Mouse (Mus musculus) neural tube, embryonic 14.5 days (tissue): Measurements from ENCODE around the gene Slmap. TPM values are rescaled to one million over a fixed set of nuclear protein-coding genes. Genes with fewer than 3 reads are reported as not detected.
"Not testable (repeated sequence)": the region's sequence is repeated elsewhere in the genome, so short reads cannot be mapped to it uniquely, and the experiment has no call there.

ENCODE experiments used
- ATAC-seq: fragments of 200-750 bp; cut with Nextera tagmentation; 2 replicates; pipeline ENCODE4 v1.8.0; 2017; ENCODE audit warnings: low read depth, mild to moderate bottlenecking, moderate TSS enrichment, moderate library complexity
- H3K27ac ChIP-seq: fragments of 300-500 bp; sonication (generic); 2 replicates; pipeline ENCODE4 v1.5.1; 2014; ENCODE audit warnings: low read depth, mild to moderate bottlenecking, control low read depth, low read length, moderate library complexity, mixed read lengths
- H3K27me3 ChIP-seq: fragments of 300-500 bp; sonication (generic); 2 replicates; pipeline ENCODE4 v1.6.1; 2014; ENCODE audit warnings: low read length; ENCODE audit not compliant: control insufficient read depth, insufficient read depth
- H3K36me3 ChIP-seq: fragments of 300-500 bp; sonication (generic); 2 replicates; pipeline ENCODE4 v1.6.1; 2014; ENCODE audit warnings: low read length, mixed read lengths; ENCODE audit not compliant: control insufficient read depth, insufficient read depth
- H3K4me1 ChIP-seq: fragments of 300-500 bp; sonication (generic); 2 replicates; pipeline ENCODE4 v1.6.1; 2014; ENCODE audit warnings: low read length; ENCODE audit not compliant: control insufficient read depth, insufficient read depth
- H3K4me2 ChIP-seq: fragments of 300-500 bp; sonication (generic); 2 replicates; pipeline ENCODE4 v1.6.1; 2014; ENCODE audit warnings: mild to moderate bottlenecking, low read depth, low read length, control low read depth
- H3K4me3 ChIP-seq: fragments of 300-500 bp; sonication (generic); 2 replicates; pipeline ENCODE4 v1.5.1; 2014; ENCODE audit warnings: low read depth, low read length, control low read depth, mixed read lengths
- H3K9ac ChIP-seq: fragments of 300-500 bp; sonication (generic); replicated peaks from 2 replicates; pipeline ENCODE4 v1.6.1; 2014; ENCODE audit warnings: low read depth, mild to moderate bottlenecking, control low read depth, low read length, mixed read lengths
- H3K9me3 ChIP-seq: fragments of 300-500 bp; sonication (generic); 2 replicates; pipeline ENCODE4 v1.6.1; 2016; ENCODE audit warnings: low read length; ENCODE audit not compliant: control insufficient read depth
- WGBS: fragments of 180-500 bp; shearing (Covaris S2); extraction: QIAGEN DNeasy Blood & Tissue Kit; methylation state at CpG from one replicate; pipeline ENCODE4 v1.1.7; 2014; 5-methylcytosine and 5-hydroxymethylcytosine counted together
- polyA plus RNA-seq: library from polyadenylated mRNA; unstranded; fragments of >200 nt; fragmentation: Nextera tagmentation; extraction: Ambion mirVana; gene quantifications from 2 replicates; pipeline ENCODE4 v1.2.1, GENCODE M21; 2014

Gene Slmap
- polyA plus RNA-seq, 1 experiment from 2014 or later, result 18.4 TPM

GRCm38 (mm10) chr14:26523082-26523481, 11.6 kb downstream of the Slmap start:
- H3K36me3 ChIP-seq, result no peaks in the 10 kb centered on the region
- H3K4me2 ChIP-seq, result no peak overlapping the region
- no peak overlapping the region for H3K4me3 ChIP-seq
- H3K9me3 ChIP-seq, result no peaks in the 10 kb centered on the region
- WGBS, result 90% methylated on average over 2 of the region's 2 CpGs
- no peaks in the 10 kb centered on the region for H3K4me1 ChIP-seq
- H3K27ac ChIP-seq, result no peak overlapping the region
- H3K9ac ChIP-seq, result no peak overlapping the region
- no peak for ATAC-seq
- H3K27me3 ChIP-seq, result no peaks in the 10 kb centered on the region

- H3K36me3 ChIP-seq, result no peaks in the 10 kb centered on the region
- no peaks in the 10 kb centered on the region for H3K4me1 ChIP-seq
- ATAC-seq, result no peak
- H3K27ac ChIP-seq, result no peak overlapping the region
- no peak overlapping the region for H3K9ac ChIP-seq
- H3K27me3 ChIP-seq, result no peaks in the 10 kb centered on the region
- H3K9me3 ChIP-seq, result no peaks in the 10 kb centered on the region
- 94% methylated on average over 4 of the region's 4 CpGs for WGBS
- H3K4me3 ChIP-seq, result no peak overlapping the region
- H3K4me2 ChIP-seq, result no peak overlapping the region
These were observed 14.9 kb downstream of the Slmap start for GRCm38 (mm10) chr14:26519831-26520230.

GRCm38 (mm10) chr14:26517843-26518242, 16.9 kb downstream of the Slmap start:
- no peaks in the 10 kb centered on the region for H3K9me3 ChIP-seq
- WGBS, result 91% methylated on average over 4 of the region's 4 CpGs
- no peaks in the 10 kb centered on the region for H3K4me1 ChIP-seq
- H3K36me3 ChIP-seq, result no peaks in the 10 kb centered on the region
- ATAC-seq, result no peak
- no peaks in the 10 kb centered on the region for H3K27me3 ChIP-seq
- H3K27ac ChIP-seq, result no peak overlapping the region
- H3K4me3 ChIP-seq, result no peak overlapping the region
- H3K4me2 ChIP-seq, result no peak overlapping the region
- no peak overlapping the region for H3K9ac ChIP-seq

- not testable (repeated sequence) for H3K27me3 ChIP-seq, ATAC-seq, H3K4me3 ChIP-seq, H3K36me3 ChIP-seq, H3K9me3 ChIP-seq, H3K4me2 ChIP-seq, H3K9ac ChIP-seq, H3K4me1 ChIP-seq, H3K27ac ChIP-seq
- 83% methylated on average over 2 of the region's 2 CpGs for WGBS
These were observed 18.5 kb downstream of the Slmap start for GRCm38 (mm10) chr14:26516232-26516631.

GRCm38 (mm10) chr14:26515802-26516201, 18.9 kb downstream of the Slmap start:
- Histone ChIP-seq H3K4me2 (no peak overlapping the region), H3K9me3 (no peaks in the 10 kb centered on the region), H3K27me3 (no peaks in the 10 kb centered on the region), H3K4me3 (no peak overlapping the region), H3K4me1 (no peaks in the 10 kb centered on the region), H3K9ac (no peak overlapping the region), H3K27ac (no peak overlapping the region), H3K36me3 (no peaks in the 10 kb centered on the region)
- no peak for ATAC-seq
- 85% methylated on average over 9 of the region's 9 CpGs for WGBS

- Histone ChIP-seq H3K27ac (no peak overlapping the region), H3K4me3 (no peak overlapping the region)
These were observed 24.2 kb downstream of the Slmap start for GRCm38 (mm10) chr14:26510545-26510944.

GRCm38 (mm10) chr14:26508150-26508549, 26.6 kb downstream of the Slmap start:
- H3K27me3 ChIP-seq, result no peaks in the 10 kb centered on the region
- no peak overlapping the region for H3K9ac ChIP-seq
- H3K4me3 ChIP-seq, result no peak overlapping the region
- no peaks in the 10 kb centered on the region for H3K9me3 ChIP-seq
- H3K4me1 ChIP-seq, result no peaks in the 10 kb centered on the region
- no peak overlapping the region for H3K27ac ChIP-seq
- H3K36me3 ChIP-seq, result no peaks in the 10 kb centered on the region
- no peak overlapping the region for H3K4me2 ChIP-seq
- ATAC-seq, result no peak
- WGBS, result 84% methylated on average over 6 of the region's 6 CpGs

More at GRCm38 (mm10) chr14:26510545-26510944, 24.2 kb downstream of the Slmap start:
- no peaks in the 10 kb centered on the region for H3K27me3 ChIP-seq
- no peaks in the 10 kb centered on the region for H3K4me1 ChIP-seq
- no peak for ATAC-seq
- 91% methylated on average over 2 of the region's 2 CpGs for WGBS
- no peak overlapping the region for H3K9ac ChIP-seq
- H3K36me3 ChIP-seq, result no peaks in the 10 kb centered on the region
- H3K9me3 ChIP-seq, result no peaks in the 10 kb centered on the region
- no peak overlapping the region for H3K4me2 ChIP-seq

GRCm38 (mm10) chr14:26507361-26507760, 27.4 kb downstream of the Slmap start:
- H3K4me2 ChIP-seq, result no peak overlapping the region
- H3K9ac ChIP-seq, result no peak overlapping the region
- 84% methylated on average over 4 of the region's 4 CpGs for WGBS
- H3K4me1 ChIP-seq, result no peaks in the 10 kb centered on the region
- no peaks in the 10 kb centered on the region for H3K27me3 ChIP-seq
- H3K36me3 ChIP-seq, result no peaks in the 10 kb centered on the region
- no peaks in the 10 kb centered on the region for H3K9me3 ChIP-seq
- no peak overlapping the region for H3K4me3 ChIP-seq
- no peak for ATAC-seq
- H3K27ac ChIP-seq, result no peak overlapping the region

- ATAC-seq, result no peak
- WGBS, result 95% methylated on average over 4 of the region's 4 CpGs
- H3K9ac ChIP-seq, result no peak overlapping the region
- no peaks in the 10 kb centered on the region for H3K9me3 ChIP-seq
- H3K4me2 ChIP-seq, result no peak overlapping the region
- no peaks in the 10 kb centered on the region for H3K27me3 ChIP-seq
- H3K27ac ChIP-seq, result no peak overlapping the region
- no peak overlapping the region for H3K4me3 ChIP-seq
- no peaks in the 10 kb centered on the region for H3K4me1 ChIP-seq
- no peaks in the 10 kb centered on the region for H3K36me3 ChIP-seq
These were observed 30.2 kb downstream of the Slmap start for GRCm38 (mm10) chr14:26504541-26504940.
